Comparison of ENCODE assay signal across 9 mouse cellular contexts in genomic region chr12:55573794-55574193, GRCm38 (mm10). TPM values are rescaled to one million over a fixed set of nuclear protein-coding genes. Genes with fewer than 3 reads are reported as not detected.
DNase-seq lines count a peak whose midpoint lies in the region; ATAC-seq and TF ChIP-seq lines count a peak whose summit lies in the region.
"Had no signal": no experiment of that assay in that cellular context is flagged by ENCODE, and none has a peak within 500 bp of the region (broad histone marks: within the 10 kb centered on the region; RNA-seq: fewer than 3 reads in every experiment).

No protein-coding gene starts in this region.

- TF ChIP-seq POLR2A in heart, adult 2 months (IDR thresholded peaks at IDR 0.05; ENCODE audit: insufficient read depth, low read depth, low read length): no peak

- no peak overlapping the region for H3K4me2 ChIP-seq in forebrain, embryonic 13.5 days

- 3% methylated on average over 6 of the region's 6 CpGs for WGBS in heart, embryonic 10.5 days
- 3% methylated on average over 6 of the region's 6 CpGs for WGBS in heart, adult 2 months
- WGBS in forebrain, embryonic 13.5 days: 4% methylated on average over 6 of the region's 6 CpGs
- WGBS in midbrain, embryonic 10.5 days: 2% methylated on average over 6 of the region's 6 CpGs

- H3K36me3 ChIP-seq in heart, embryonic 10.5 days: no peaks in the 10 kb centered on the region
- no peaks in the 10 kb centered on the region for H3K36me3 ChIP-seq in heart, adult 2 months (ENCODE audit: control insufficient read depth, insufficient read depth, low read length)
- H3K36me3 ChIP-seq in forebrain, embryonic 13.5 days (ENCODE audit: poor library complexity, severe bottlenecking): no peaks in the 10 kb centered on the region
- no peaks in the 10 kb centered on the region for H3K36me3 ChIP-seq in midbrain, embryonic 10.5 days

- H3K9ac ChIP-seq in heart, adult 2 months (ENCODE audit: low read depth, low read length): no peak overlapping the region
- H3K9ac ChIP-seq in forebrain, embryonic 13.5 days: no peak overlapping the region

- no peaks in the 10 kb centered on the region for H3K79me2 ChIP-seq in heart, adult 2 months (replicated peaks; ENCODE audit: control insufficient read depth, insufficient read depth, low read length)

- TF ChIP-seq CTCF in heart, adult 2 months (IDR thresholded peaks at IDR 0.05): no peak

- H3K4me3 ChIP-seq in heart, embryonic 10.5 days: no peak overlapping the region
- no peak overlapping the region for H3K4me3 ChIP-seq in heart, adult 2 months
- no peak overlapping the region for H3K4me3 ChIP-seq in forebrain, embryonic 13.5 days
- H3K4me3 ChIP-seq in midbrain, embryonic 10.5 days: 0 out of 2 replicates have a peak overlapping the region, but pooled peaks have one; percentile 17
- H3K4me3 ChIP-seq: erythroblast, embryonic 14.5 days had no signal

- peak; percentile 45; the same call in 1 of the 2 replicates for ATAC-seq in forebrain, embryonic 13.5 days

- peak; percentile 75 for DNase-seq in heart, embryonic 10.5 days (ENCODE audit: low spot score)
- DNase-seq in heart, adult 2 months: no peak
- DNase-seq in NIH3T3 (ENCODE audit: low read depth) (peak; percentile 38), MN1 (ENCODE audit: low spot score) (no peak)
- DNase-seq in midbrain, embryonic 10.5 days (ENCODE audit: low spot score): peak; percentile 60
- DNase-seq in frontal cortex, postnatal 10 days (ENCODE audit: low spot score in 2 of 2): no peak
- DNase-seq in spleen, postnatal 10 days (ENCODE audit: low spot score in 2 of 2): no peak

- no peak overlapping the region for H3K27ac ChIP-seq in heart, embryonic 10.5 days
- no peak overlapping the region for H3K27ac ChIP-seq in heart, adult 2 months
- no peak overlapping the region for H3K27ac ChIP-seq in forebrain, embryonic 13.5 days
- no peak overlapping the region for H3K27ac ChIP-seq in midbrain, embryonic 10.5 days (replicated peaks)

- no peaks in the 10 kb centered on the region for H3K9me3 ChIP-seq in heart, embryonic 10.5 days
- no peaks in the 10 kb centered on the region for H3K9me3 ChIP-seq in forebrain, embryonic 13.5 days (replicated peaks)
- no peaks in the 10 kb centered on the region for H3K9me3 ChIP-seq in midbrain, embryonic 10.5 days (replicated peaks)

- TF ChIP-seq EP300 in heart, adult 2 months (IDR thresholded peaks at IDR 0.05; ENCODE audit: insufficient read depth, low read depth, low read length): no peak

- intact Hi-C loops in heart, adult 2 months (cut with DNase I): no loop called here

- H3K27me3 ChIP-seq in heart, embryonic 10.5 days (ENCODE audit: insufficient read depth, poor library complexity, severe bottlenecking): no peaks in the 10 kb centered on the region
- H3K27me3 ChIP-seq in heart, adult 2 months (ENCODE audit: control insufficient read depth, insufficient read depth, low read length): no peaks in the 10 kb centered on the region
- no peaks in the 10 kb centered on the region for H3K27me3 ChIP-seq in forebrain, embryonic 13.5 days
- H3K27me3 ChIP-seq in midbrain, embryonic 10.5 days (ENCODE audit: low read depth, poor library complexity, severe bottlenecking): no peaks in the 10 kb centered on the region

- H3K4me1 ChIP-seq in heart, embryonic 10.5 days: no peaks in the 10 kb centered on the region
- H3K4me1 ChIP-seq in heart, adult 2 months (ENCODE audit: control insufficient read depth, insufficient read depth, low read length): no peaks in the 10 kb centered on the region
- peaks cover 14% of the 10 kb centered on the region; the same call in 1 of the 2 replicates for H3K4me1 ChIP-seq in forebrain, embryonic 13.5 days
- H3K4me1 ChIP-seq in midbrain, embryonic 10.5 days: peaks cover 13% of the 10 kb centered on the region

RNA-seq across cellular contexts. Expression of gene Aldoart2, which starts 8.8 kb away (rescaled TPM):
- polyA plus RNA-seq in heart, embryonic 10.5 days (2016; fragmentation: Nextera tagmentation; extraction: Ambion mirVana): 0.09 TPM in 1 of 2 replicates, not detected in the other
- not detected for total RNA-seq in heart, adult 2 months (2021)
- polyA plus RNA-seq in heart, adult 2 months (2012; rRNA removed): 0.10 and 0.26 TPM in 2 replicates
- polyA plus RNA-seq in forebrain, embryonic 13.5 days (2015; fragmentation: Nextera tagmentation; extraction: Ambion mirVana): not detected in 2 replicates
- polyA plus RNA-seq in midbrain, embryonic 10.5 days (2016; fragmentation: Nextera tagmentation; extraction: Ambion mirVana): not detected in 2 replicates

RNA-seq across cellular contexts. Expression of gene Insm2, which starts 25.4 kb away (rescaled TPM):
- polyA plus RNA-seq in heart, embryonic 10.5 days (2016; fragmentation: Nextera tagmentation; extraction: Ambion mirVana): 0.06 TPM in 1 of 2 replicates, not detected in the other
- total RNA-seq in heart, adult 2 months (2021): not detected
- polyA plus RNA-seq in heart, adult 2 months (2012; rRNA removed): not detected in 2 replicates
- polyA plus RNA-seq in forebrain, embryonic 13.5 days (2015; fragmentation: Nextera tagmentation; extraction: Ambion mirVana): 1.1 and 2.4 TPM in 2 replicates
- polyA plus RNA-seq in midbrain, embryonic 10.5 days (2016; fragmentation: Nextera tagmentation; extraction: Ambion mirVana): 0.40 and 0.46 TPM in 2 replicates
- polyA plus RNA-seq: erythroblast, embryonic 14.5 days had no signal

Comparison
In these comparisons a context has a peak if more than half of its experiments do, and no peak if none do; other contexts are left out.
1. DNase-seq: peak in heart, embryonic 10.5 days (single experiment), NIH3T3 (single experiment) and midbrain, embryonic 10.5 days (single experiment); none in heart, adult 2 months (0 of 2), MN1 (single experiment), frontal cortex, postnatal 10 days (0 of 2) and spleen, postnatal 10 days (0 of 2).